8 mouse cellular contexts compared by ENCODE assay signal in genomic region chr12:84288461-84288860, GRCm38 (mm10). TPM values are rescaled to one million over a fixed set of nuclear protein-coding genes. Genes with fewer than 3 reads are reported as not detected.
DNase-seq lines count a peak whose midpoint lies in the region; ATAC-seq lines count a peak whose summit lies in the region.

No protein-coding gene starts in this region.

- ATAC-seq in hindbrain, embryonic 13.5 days (ENCODE audit: low FRiP score): no peak

- no peak overlapping the region for H3K9ac ChIP-seq in hindbrain, embryonic 13.5 days

- no peaks in the 10 kb centered on the region for H3K27me3 ChIP-seq in hindbrain, embryonic 10.5 days (ENCODE audit: insufficient read depth, poor library complexity, severe bottlenecking)
- no peaks in the 10 kb centered on the region for H3K27me3 ChIP-seq in hindbrain, embryonic 13.5 days
- H3K27me3 ChIP-seq in limb, embryonic 10.5 days (ENCODE audit: low read depth, poor library complexity, severe bottlenecking): no peaks in the 10 kb centered on the region

- H3K4me3 ChIP-seq in hindbrain, embryonic 10.5 days: no peak overlapping the region
- no peak overlapping the region for H3K4me3 ChIP-seq in hindbrain, embryonic 13.5 days
- no peak overlapping the region for H3K4me3 ChIP-seq in limb, embryonic 10.5 days

- WGBS in hindbrain, embryonic 10.5 days: 61% methylated on average over 3 of the region's 3 CpGs
- 63% methylated on average over 3 of the region's 3 CpGs for WGBS in hindbrain, embryonic 13.5 days
- 63% methylated on average over 3 of the region's 3 CpGs for WGBS in limb, embryonic 10.5 days

- H3K9me3 ChIP-seq in hindbrain, embryonic 10.5 days: no peaks in the 10 kb centered on the region
- H3K9me3 ChIP-seq in hindbrain, embryonic 13.5 days: no peaks in the 10 kb centered on the region
- H3K9me3 ChIP-seq in limb, embryonic 10.5 days (replicated peaks): no peaks in the 10 kb centered on the region

- peaks cover 9% of the 10 kb centered on the region for H3K36me3 ChIP-seq in hindbrain, embryonic 10.5 days
- H3K36me3 ChIP-seq in hindbrain, embryonic 13.5 days: peaks cover 9% of the 10 kb centered on the region
- H3K36me3 ChIP-seq in limb, embryonic 10.5 days: peaks cover 8% of the 10 kb centered on the region

- intact Hi-C loops in left cerebral cortex, postnatal 25 days (cut with DNase I): no loop called here

- peak; percentile 39 for DNase-seq in hindbrain, embryonic 10.5 days (ENCODE audit: low spot score)
- DNase-seq in A20 (ENCODE audit: low read depth, low spot score): peak; percentile 79
- peak; percentile 26 for DNase-seq in T-cell, adult 2 months (ENCODE audit: low spot score)
- peak; percentile 43 for DNase-seq in embryo, embryonic 11 days
- peak; percentile 44 for DNase-seq in limb, embryonic 10.5 days (ENCODE audit: low spot score)
- peak; percentile 28 to 65 for DNase-seq in spleen, adult 18-20 months
- DNase-seq in left cerebral cortex, postnatal 25 days (ENCODE audit: low spot score in 2 of 2): no peak

- H3K4me2 ChIP-seq in hindbrain, embryonic 13.5 days: no peak overlapping the region

- no peak overlapping the region for H3K27ac ChIP-seq in hindbrain, embryonic 10.5 days
- H3K27ac ChIP-seq in hindbrain, embryonic 13.5 days: no peak overlapping the region
- H3K27ac ChIP-seq in limb, embryonic 10.5 days: no peak overlapping the region

- peaks cover 13% of the 10 kb centered on the region for H3K4me1 ChIP-seq in hindbrain, embryonic 10.5 days (replicated peaks)
- peaks cover 11% of the 10 kb centered on the region for H3K4me1 ChIP-seq in hindbrain, embryonic 13.5 days (replicated peaks)
- H3K4me1 ChIP-seq in limb, embryonic 10.5 days: peaks cover 15% of the 10 kb centered on the region

RNA-seq across cellular contexts. Expression of gene Ptgr2, which starts 3.4 kb away (rescaled TPM):
- polyA plus RNA-seq in hindbrain, embryonic 10.5 days (2016; fragmentation: Nextera tagmentation; extraction: Ambion mirVana): 16.4 and 18.8 TPM in 2 replicates
- polyA plus RNA-seq in hindbrain, embryonic 13.5 days (2015; fragmentation: Nextera tagmentation; extraction: Ambion mirVana): 14.2 and 15.1 TPM in 2 replicates
- 12.9 and 14.6 TPM in 2 replicates for polyA plus RNA-seq in limb, embryonic 10.5 days (2016; fragmentation: Nextera tagmentation; extraction: Ambion mirVana)
- 10 to 100 TPM; 28.3 to 39.1 TPM for total RNA-seq in left cerebral cortex, postnatal 25 days (2021)

RNA-seq across cellular contexts. Expression of gene Zfp410, which starts 28.2 kb away (rescaled TPM):
- 106 and 120 TPM in 2 replicates for polyA plus RNA-seq in hindbrain, embryonic 10.5 days (2016; fragmentation: Nextera tagmentation; extraction: Ambion mirVana)
- polyA plus RNA-seq in hindbrain, embryonic 13.5 days (2015; fragmentation: Nextera tagmentation; extraction: Ambion mirVana): 84.3 and 88.3 TPM in 2 replicates
- 106 and 137 TPM in 2 replicates for polyA plus RNA-seq in limb, embryonic 10.5 days (2016; fragmentation: Nextera tagmentation; extraction: Ambion mirVana)
- 10 to 100 TPM; 37.8 to 38.7 TPM for total RNA-seq in left cerebral cortex, postnatal 25 days (2021)

Comparison
In these comparisons a context has a peak if more than half of its experiments do, and no peak if none do; other contexts are left out.
1. DNase-seq: peak in hindbrain, embryonic 10.5 days (single experiment), A20 (single experiment), T-cell, adult 2 months (single experiment), embryo, embryonic 11 days (single experiment), limb, embryonic 10.5 days (single experiment) and spleen, adult 18-20 months (2 of 2); none in left cerebral cortex, postnatal 25 days (0 of 2).